Comparison of ENCODE assay signal across 27 mouse cellular contexts in the genomic region with DNA sequence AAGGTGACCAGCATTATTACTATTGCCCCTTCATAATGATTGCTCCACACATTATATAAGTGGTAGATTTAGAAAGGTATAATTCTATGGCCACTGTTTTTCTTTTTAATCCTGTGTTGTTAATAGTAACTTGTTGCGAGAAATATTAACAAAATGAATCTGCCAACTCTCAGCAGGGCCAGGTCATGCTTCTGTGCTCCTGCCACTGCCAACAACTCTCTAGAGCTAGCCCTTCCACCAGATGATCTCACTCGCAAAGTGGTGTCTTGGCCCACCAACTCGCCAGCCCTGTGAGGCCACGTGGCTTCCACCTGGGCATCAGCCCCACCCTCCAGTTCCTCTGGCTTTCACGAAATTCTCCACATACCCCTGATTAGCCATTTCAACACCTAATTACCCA.
A peak's percentile ranks its signal among the peaks of the same experiment; 100 is the strongest.
DNase-seq lines count a peak whose midpoint lies in the region; ATAC-seq lines count a peak whose summit lies in the region.
"Had no signal": no experiment of that assay in that cellular context is flagged by ENCODE, and none has a peak within 500 bp of the region (broad histone marks: within the 10 kb centered on the region; RNA-seq: fewer than 3 reads in every experiment).

No protein-coding gene starts in this region.

- no peaks in the 10 kb centered on the region for H3K36me3 ChIP-seq in kidney, embryonic 15.5 days
- H3K36me3 ChIP-seq: embryonic facial prominence, embryonic 10.5 days; embryonic facial prominence, embryonic 12.5 days; forebrain, embryonic 15.5 days; G1E had no signal

- ATAC-seq in cerebellum, adult (ENCODE audit: insufficient number of reproducible peaks, low FRiP score, low TSS enrichment): no peak
- no peak for ATAC-seq in kidney, embryonic 15.5 days (replicated peaks; ENCODE audit: low FRiP score)
- ATAC-seq: activated CD4-positive, CD25-positive, alpha-beta regulatory T cell, adult 4 months; CD4-positive, CD25-positive, alpha-beta regulatory T cell, adult 4 months; forebrain, embryonic 13.5 days; forebrain, embryonic 15.5 days; forebrain, postnatal 0 days; Patski had no signal

- 84% methylated on average over 5 of the region's 5 CpGs for WGBS in kidney, embryonic 15.5 days

- no peaks in the 10 kb centered on the region for H3K27me3 ChIP-seq in kidney, embryonic 15.5 days
- H3K27me3 ChIP-seq: CH12.LX; embryonic facial prominence, embryonic 12.5 days; forebrain, embryonic 13.5 days; forebrain, embryonic 15.5 days; Patski had no signal

- no peak overlapping the region for H3K4me2 ChIP-seq in kidney, embryonic 15.5 days
- H3K4me2 ChIP-seq: embryonic facial prominence, embryonic 12.5 days; forebrain, embryonic 13.5 days; forebrain, embryonic 15.5 days had no signal

- H3K9me3 ChIP-seq in kidney, embryonic 15.5 days (replicated peaks): no peaks in the 10 kb centered on the region
- H3K9me3 ChIP-seq: embryonic facial prominence, embryonic 10.5 days; embryonic facial prominence, embryonic 12.5 days; forebrain, embryonic 13.5 days; forebrain, embryonic 15.5 days had no signal

- H3K9ac ChIP-seq in kidney, embryonic 15.5 days: no peak overlapping the region
- H3K9ac ChIP-seq: embryonic facial prominence, embryonic 12.5 days; forebrain, embryonic 13.5 days; forebrain, embryonic 15.5 days; forebrain, postnatal 0 days had no signal

- H3K4me1 ChIP-seq in kidney, embryonic 15.5 days: no peaks in the 10 kb centered on the region
- H3K4me1 ChIP-seq: embryonic facial prominence, embryonic 10.5 days; embryonic facial prominence, embryonic 12.5 days; forebrain, embryonic 13.5 days; forebrain, embryonic 15.5 days had no signal

- peak; percentile 2 for DNase-seq in adrenal gland, postnatal 10 days
- no peak for DNase-seq in adrenal gland, adult (ENCODE audit: inconsistent age in 2 of 2, low spot score in 1 of 2)
- peak; percentile 3 to 7 for DNase-seq in cerebellum, postnatal 14 days
- peak; percentile 60 for DNase-seq in kidney, adult 9 months
- peak; percentile 0 for DNase-seq in left cerebral cortex, postnatal 4 days
- DNase-seq in left cerebral cortex, postnatal 10 days (ENCODE audit: extremely low spot score in 1 of 2, low spot score in 2 of 2): no peak
- DNase-seq: adrenal gland, adult 2 months; adrenal gland, postnatal 14 days; adrenal gland, postnatal 36 days; B cell, adult 2 months; cerebellum, adult 11 months; cerebellum, adult 18-20 months; cerebellum, adult 8-10 months; cerebellum, adult 9-11 months; cerebellum, postnatal 36 days; forebrain, postnatal 0 days had no signal

- H3K4me3 ChIP-seq in kidney, embryonic 15.5 days (replicated peaks): no peak overlapping the region
- H3K4me3 ChIP-seq: embryonic facial prominence, embryonic 10.5 days; embryonic facial prominence, embryonic 12.5 days; forebrain, embryonic 13.5 days; forebrain, embryonic 15.5 days had no signal

- intact Hi-C loops in left cerebral cortex, postnatal 4 days (cut with DNase I): no loop called here
- intact Hi-C loops in left cerebral cortex, postnatal 10 days (cut with DNase I): no loop called here

- H3K27ac ChIP-seq in kidney, embryonic 15.5 days: no peak overlapping the region
- H3K27ac ChIP-seq: embryonic facial prominence, embryonic 10.5 days; embryonic facial prominence, embryonic 12.5 days; forebrain, embryonic 13.5 days; forebrain, embryonic 15.5 days had no signal

Comparison
In these comparisons a context has a peak if more than half of its experiments do, and no peak if none do; other contexts are left out.
1. DNase-seq: peak in adrenal gland, postnatal 10 days (single experiment), cerebellum, postnatal 14 days (2 of 2), kidney, adult 9 months (single experiment) and left cerebral cortex, postnatal 4 days (single experiment); none in adrenal gland, adult (0 of 2) and left cerebral cortex, postnatal 10 days (0 of 2).